Mouse (Mus musculus): ENCODE data around the gene Sly. TPM values are rescaled to one million over a fixed set of nuclear protein-coding genes. Genes with fewer than 3 reads are reported as not detected.
"Not testable (repeated sequence)": the region's sequence is repeated elsewhere in the genome, so short reads cannot be mapped to it uniquely, and the experiment has no call there.

The Sly gene
- not detected in 2 replicates for polyA plus RNA-seq (2012; ENCODE audit: insufficient read depth, insufficient read length, low replicate concordance, missing spikeins)

DNA sequence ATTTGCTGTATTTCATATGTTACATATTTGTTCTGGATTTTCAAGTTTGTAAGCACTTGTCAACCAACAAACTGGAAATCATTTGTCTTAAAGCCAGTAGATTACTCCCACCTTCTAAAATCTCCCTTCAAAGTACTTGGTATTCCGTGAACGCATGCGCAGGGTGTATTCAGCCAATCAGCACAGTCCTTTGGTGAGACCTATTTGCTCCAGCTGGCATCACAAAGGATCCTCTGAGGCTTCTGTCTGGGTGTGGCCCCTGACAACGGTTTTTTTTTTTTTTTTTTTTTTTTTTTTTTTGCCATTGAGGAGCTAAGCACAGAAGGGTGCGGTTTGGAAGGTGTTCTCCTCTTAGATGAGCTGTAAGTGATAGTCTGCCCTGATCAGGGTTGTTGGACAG, at the start of gene Sly:
Gene Sly, plus strand, starts transcription at position 301 of the 400 bp plus-strand sequence.
- not testable (repeated sequence) for H3K4me3 ChIP-seq (ENCODE audit: insufficient read depth, low read depth, low read length); H3K4me1 ChIP-seq (ENCODE audit: control insufficient read depth, insufficient read depth, low read length); H3K27ac ChIP-seq (ENCODE audit: insufficient read depth, low read depth, low read length)
- WGBS: no CpG with 5 or more reads among the region's 5 CpGs
